ENCODE assay signal across 10 mouse cellular contexts in genomic region chrX:102645146-102645545, GRCm38 (mm10). TPM values are rescaled to one million over a fixed set of nuclear protein-coding genes. Genes with fewer than 3 reads are reported as not detected.
A peak's percentile ranks its signal among the peaks of the same experiment; 100 is the strongest.
DNase-seq lines count a peak whose midpoint lies in the region; ATAC-seq and TF ChIP-seq lines count a peak whose summit lies in the region.
"Had no signal": no experiment of that assay in that cellular context is flagged by ENCODE, and none has a peak within 500 bp of the region (broad histone marks: within the 10 kb centered on the region; RNA-seq: fewer than 3 reads in every experiment).

No protein-coding gene starts in this region.

- peaks cover 16% of the 10 kb centered on the region for H3K27me3 ChIP-seq in limb, embryonic 15.5 days
- H3K27me3 ChIP-seq in stomach, embryonic 15.5 days (replicated peaks) = 0 out of 2 replicates have a peak, but pooled peaks cover 7% of the 10 kb centered on the region

- H3K4me2 ChIP-seq in limb, embryonic 15.5 days = peak overlapping the region; percentile 49
- H3K4me2 ChIP-seq in stomach, embryonic 15.5 days = peak overlapping the region; percentile 55

- 57% methylated on average over 6 of the region's 6 CpGs for WGBS in lung, adult 2 months
- 46% methylated on average over 6 of the region's 6 CpGs for WGBS in limb, embryonic 15.5 days
- whole genome bisulfite sequencing in stomach, embryonic 15.5 days = 57% methylated on average over 6 of the region's 6 CpGs

- H3K4me3 ChIP-seq in lung, adult 2 months (replicated peaks; ENCODE audit: extremely low read depth, low read depth, low read length) = no peak overlapping the region
- peak overlapping the region; percentile 56; the same call in 1 of the 2 replicates for H3K4me3 ChIP-seq in limb, embryonic 15.5 days
- H3K4me3 ChIP-seq in stomach, embryonic 15.5 days (replicated peaks) = peak overlapping the region; percentile 54; the same call in 1 of the 2 replicates

- no peaks in the 10 kb centered on the region for H3K4me1 ChIP-seq in lung, adult 2 months (ENCODE audit: control insufficient read depth, insufficient read depth, low read length)
- no peaks in the 10 kb centered on the region for H3K4me1 ChIP-seq in limb, embryonic 15.5 days
- no peaks in the 10 kb centered on the region for H3K4me1 ChIP-seq in stomach, embryonic 15.5 days

- no peaks in the 10 kb centered on the region for H3K36me3 ChIP-seq in limb, embryonic 15.5 days
- H3K36me3 ChIP-seq in stomach, embryonic 15.5 days = no peaks in the 10 kb centered on the region

- no peak overlapping the region for H3K27ac ChIP-seq in limb, embryonic 15.5 days
- H3K27ac ChIP-seq in stomach, embryonic 15.5 days = no peak overlapping the region

- ATAC-seq in limb, embryonic 15.5 days (ENCODE audit: insufficient number of reproducible peaks, low FRiP score, low TSS enrichment, low read depth) = no peak
- no peak for ATAC-seq in stomach, embryonic 15.5 days (ENCODE audit: insufficient read depth, low FRiP score, low read depth)

- no peak overlapping the region for H3K9ac ChIP-seq in limb, embryonic 15.5 days
- no peak overlapping the region for H3K9ac ChIP-seq in stomach, embryonic 15.5 days

- peak; percentile 4 for DNase-seq in lung, adult 2 months
- no peak for DNase-seq in lung, postnatal 10 days
- peak; percentile 8 for DNase-seq in heart, adult 9 months (ENCODE audit: low spot score in 2 of 2)
- DNase-seq in urinary bladder, postnatal 14 days (ENCODE audit: low spot score) = no peak
- DNase-seq in frontal cortex, postnatal 14 days (ENCODE audit: low spot score in 2 of 2) = no peak
- DNase-seq in urinary bladder, postnatal 36 days (ENCODE audit: low spot score in 2 of 2) = no peak
- DNase-seq: cerebellum, adult 9-10 months had no signal

- no peaks in the 10 kb centered on the region for H3K9me3 ChIP-seq in limb, embryonic 15.5 days
- H3K9me3 ChIP-seq in stomach, embryonic 15.5 days = no peaks in the 10 kb centered on the region

- no peak for TF ChIP-seq CTCF in lung, adult 2 months (IDR thresholded peaks at IDR 0.05; ENCODE audit: insufficient read depth, low read length)

- TF ChIP-seq POLR2A in lung, adult 2 months (IDR thresholded peaks at IDR 0.05; ENCODE audit: borderline replicate concordance, extremely low read depth, low read depth, low read length) = no peak

RNA-seq across cellular contexts. Expression of gene Phka1, which starts 1.1 kb away (rescaled TPM):
- polyA plus RNA-seq in lung, adult 2 months (2012; rRNA removed) = 6.6 and 9.1 TPM in 2 replicates
- 8.5 and 9.4 TPM in 2 replicates for polyA plus RNA-seq in limb, embryonic 15.5 days (2015; fragmentation: Nextera tagmentation; extraction: Ambion mirVana)
- polyA plus RNA-seq in stomach, embryonic 15.5 days (2015; fragmentation: Nextera tagmentation; extraction: Ambion mirVana) = 6.2 and 6.7 TPM in 2 replicates

RNA-seq across cellular contexts. Expression of gene Gm3880, which starts 41.6 kb away (rescaled TPM):
- polyA plus RNA-seq in lung, adult 2 months (2012; rRNA removed) = not detected in 2 replicates
- not detected in 2 replicates for polyA plus RNA-seq in limb, embryonic 15.5 days (2015; fragmentation: Nextera tagmentation; extraction: Ambion mirVana)
- not detected in 2 replicates for polyA plus RNA-seq in stomach, embryonic 15.5 days (2015; fragmentation: Nextera tagmentation; extraction: Ambion mirVana)
- polyA plus RNA-seq: neural tube, embryonic 14.5 days had no signal

Comparison
In these comparisons a context has a peak if more than half of its experiments do, and no peak if none do; other contexts are left out.
1. DNase-seq: peak in lung, adult 2 months (single experiment) and heart, adult 9 months (2 of 2); none in lung, postnatal 10 days (single experiment), urinary bladder, postnatal 14 days (single experiment), frontal cortex, postnatal 14 days (0 of 2) and urinary bladder, postnatal 36 days (0 of 2).